Mouse (Mus musculus): ENCODE measurements around the gene Dennd1a.

Gene Dennd1a

GRCm38 (mm10) chr2:37925413-37926132 lies 361.6 kb downstream of the Dennd1a start:
- TF ChIP-seq POU5F1 (IDR thresholded peaks at IDR 0.05; ENCODE audit: borderline replicate concordance, low read length): no peak
- TF ChIP-seq CTCF (conservative IDR thresholded peaks at IDR 0.05; ENCODE audit: low read length): peak; percentile 44
- no peaks in the 10 kb centered on the region for H3K36me3 ChIP-seq (ENCODE audit: insufficient read depth, low read length)
- H3K4me3 ChIP-seq (replicated peaks; ENCODE audit: low read length): no peak overlapping the region
- no peaks in the 10 kb centered on the region for H3K27me3 ChIP-seq (ENCODE audit: insufficient read depth, low read length)
- H3K4me1 ChIP-seq (replicated peaks; ENCODE audit: low read depth, low read length): no peaks in the 10 kb centered on the region; the same call in 1 of the 2 replicates
- H3K9me3 ChIP-seq (ENCODE audit: low read length): no peaks in the 10 kb centered on the region

- H3K9me3 ChIP-seq (ENCODE audit: low read length): peaks cover 14% of the 10 kb centered on the region
- H3K4me3 ChIP-seq (replicated peaks; ENCODE audit: low read length): no peak overlapping the region
- H3K27me3 ChIP-seq (ENCODE audit: insufficient read depth, low read length): no peaks in the 10 kb centered on the region
- H3K4me1 ChIP-seq (replicated peaks; ENCODE audit: low read depth, low read length): 0 out of 2 replicates have a peak, but pooled peaks cover 4% of the 10 kb centered on the region
- TF ChIP-seq POU5F1 (IDR thresholded peaks at IDR 0.05; ENCODE audit: borderline replicate concordance, low read length) (no peak), NANOG (IDR thresholded peaks at IDR 0.05; ENCODE audit: borderline replicate concordance, low read length) (no peak)
- no peaks in the 10 kb centered on the region for H3K36me3 ChIP-seq (ENCODE audit: insufficient read depth, low read length)
Measured at GRCm38 (mm10) chr2:37908721-37909506, 378.3 kb downstream of the Dennd1a start.

DNA sequence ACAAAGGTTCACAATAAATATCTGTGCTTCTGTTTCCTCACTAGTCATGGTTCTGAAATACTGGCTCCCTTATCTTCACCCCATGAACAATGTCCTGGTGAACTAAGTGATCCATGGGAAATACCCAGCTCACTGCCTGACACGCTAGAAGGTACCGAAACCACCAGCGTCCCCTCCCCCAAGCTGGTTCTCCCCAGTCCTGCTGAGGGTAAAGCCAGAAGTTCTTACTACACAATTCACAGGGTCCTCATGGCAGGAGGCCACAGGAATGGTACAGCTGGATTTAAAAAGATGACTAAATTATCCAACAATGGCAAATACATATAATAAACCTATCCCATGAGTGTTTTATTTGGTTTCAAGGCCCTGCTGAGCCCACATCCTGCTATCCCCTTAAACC lies 378.9 kb downstream of the Dennd1a start:
- H3K27me3 ChIP-seq (ENCODE audit: insufficient read depth, low read length): no peaks in the 10 kb centered on the region
- no peak overlapping the region for H3K4me3 ChIP-seq (replicated peaks; ENCODE audit: low read length)
- no peaks in the 10 kb centered on the region for H3K36me3 ChIP-seq (ENCODE audit: insufficient read depth, low read length)
- no peak for TF ChIP-seq NANOG (IDR thresholded peaks at IDR 0.05; ENCODE audit: borderline replicate concordance, low read length)
- TF ChIP-seq CTCF (conservative IDR thresholded peaks at IDR 0.05; ENCODE audit: low read length): no peak
- no peak for TF ChIP-seq POU5F1 (IDR thresholded peaks at IDR 0.05; ENCODE audit: borderline replicate concordance, low read length)
- H3K4me1 ChIP-seq (replicated peaks; ENCODE audit: low read depth, low read length): 0 out of 2 replicates have a peak, but pooled peaks cover 4% of the 10 kb centered on the region
- H3K9me3 ChIP-seq (ENCODE audit: low read length): peaks cover 14% of the 10 kb centered on the region

- Histone ChIP-seq H3K27me3 (ENCODE audit: insufficient read depth, low read length) (no peaks in the 10 kb centered on the region), H3K36me3 (ENCODE audit: insufficient read depth, low read length) (no peaks in the 10 kb centered on the region), H3K4me3 (replicated peaks; ENCODE audit: low read length) (no peak overlapping the region), H3K9me3 (ENCODE audit: low read length) (peaks cover 14% of the 10 kb centered on the region), H3K4me1 (replicated peaks; ENCODE audit: low read depth, low read length) (0 out of 2 replicates have a peak, but pooled peaks cover 4% of the 10 kb centered on the region)
- TF ChIP-seq NANOG (IDR thresholded peaks at IDR 0.05; ENCODE audit: borderline replicate concordance, low read length) (no peak), CTCF (conservative IDR thresholded peaks at IDR 0.05; ENCODE audit: low read length) (no peak), POU5F1 (IDR thresholded peaks at IDR 0.05; ENCODE audit: borderline replicate concordance, low read length) (no peak)
Measured at GRCm38 (mm10) chr2:37906261-37906660, 380.9 kb downstream of the Dennd1a start.

DNA sequence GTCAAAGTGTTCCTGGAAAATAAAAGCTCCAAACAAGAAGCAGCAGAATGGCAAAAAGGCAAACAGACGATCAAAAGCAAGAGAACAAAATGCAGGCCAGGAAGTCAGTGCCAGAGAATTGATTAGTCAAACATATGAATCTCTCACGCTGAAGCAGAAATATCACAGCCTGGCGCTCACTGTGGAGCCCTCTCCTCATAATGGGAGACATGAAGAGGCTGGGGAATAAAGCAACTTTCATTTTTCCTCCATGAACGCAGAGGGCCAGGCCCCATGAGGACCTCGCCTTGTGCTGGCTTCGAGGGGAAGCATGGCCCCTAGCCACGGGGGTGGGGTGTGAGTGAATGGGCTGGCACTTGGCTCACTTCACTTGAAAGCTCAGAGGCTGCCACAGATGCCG lies 383.9 kb downstream of the Dennd1a start:
- Histone ChIP-seq H3K9me3 (ENCODE audit: low read length) (peaks cover 14% of the 10 kb centered on the region), H3K4me1 (replicated peaks; ENCODE audit: low read depth, low read length) (no peaks in the 10 kb centered on the region), H3K27me3 (ENCODE audit: insufficient read depth, low read length) (no peaks in the 10 kb centered on the region), H3K36me3 (ENCODE audit: insufficient read depth, low read length) (no peaks in the 10 kb centered on the region), H3K4me3 (replicated peaks; ENCODE audit: low read length) (no peak overlapping the region)
- TF ChIP-seq POU5F1 (IDR thresholded peaks at IDR 0.05; ENCODE audit: borderline replicate concordance, low read length): no peak
- TF ChIP-seq CTCF (conservative IDR thresholded peaks at IDR 0.05; ENCODE audit: low read length): no peak
- no peak for TF ChIP-seq NANOG (IDR thresholded peaks at IDR 0.05; ENCODE audit: borderline replicate concordance, low read length)

GRCm38 (mm10) chr2:37883214-37883613 lies 404.0 kb downstream of the Dennd1a start:
- H3K27me3 ChIP-seq (ENCODE audit: insufficient read depth, low read length): no peaks in the 10 kb centered on the region; the same call in 1 of the 2 replicates

DNA sequence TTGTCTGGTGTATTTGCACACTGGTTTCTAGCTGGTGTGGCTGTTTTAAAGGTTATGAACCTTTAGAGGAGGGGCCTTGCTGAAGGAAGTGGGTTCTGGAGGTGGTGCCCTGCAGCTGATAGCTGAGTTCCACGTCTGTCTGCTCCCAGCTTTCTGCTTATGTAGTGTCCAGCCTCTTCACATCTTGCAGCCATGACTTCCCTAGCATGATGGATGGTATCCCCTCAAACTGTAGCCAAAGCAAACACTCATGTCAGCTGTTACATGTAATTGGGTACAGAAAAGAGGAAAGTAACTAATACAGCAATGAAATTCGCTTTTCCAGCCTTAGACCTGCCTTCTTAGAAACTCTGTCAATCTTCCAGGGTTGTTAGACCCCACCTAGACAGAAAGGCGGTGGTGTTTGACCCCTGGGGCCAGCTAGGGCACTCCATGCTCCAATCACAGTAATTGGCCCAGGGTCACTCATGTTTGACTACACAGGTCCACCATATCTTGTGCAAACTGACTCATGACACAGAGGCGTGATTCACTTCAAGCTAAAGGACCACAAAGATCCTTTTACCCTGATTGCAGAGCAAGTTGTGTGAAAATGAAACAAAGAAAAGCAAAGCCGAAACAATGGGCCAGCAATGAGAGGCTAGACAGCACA lies 405.8 kb downstream of the Dennd1a start:
- Histone ChIP-seq H3K9me3 (ENCODE audit: low read length) (no peaks in the 10 kb centered on the region), H3K36me3 (ENCODE audit: insufficient read depth, low read length) (no peaks in the 10 kb centered on the region), H3K27me3 (ENCODE audit: insufficient read depth, low read length) (no peaks in the 10 kb centered on the region; the same call in 1 of the 2 replicates), H3K4me1 (replicated peaks; ENCODE audit: low read depth, low read length) (no peaks in the 10 kb centered on the region), H3K4me3 (replicated peaks; ENCODE audit: low read length) (no peak overlapping the region)
- TF ChIP-seq POU5F1 (IDR thresholded peaks at IDR 0.05; ENCODE audit: borderline replicate concordance, low read length): no peak
- no peak for TF ChIP-seq NANOG (IDR thresholded peaks at IDR 0.05; ENCODE audit: borderline replicate concordance, low read length)
- no peak for TF ChIP-seq CTCF (conservative IDR thresholded peaks at IDR 0.05; ENCODE audit: low read length)

More at GRCm38 (mm10) chr2:37883214-37883613, 404.0 kb downstream of the Dennd1a start:
- H3K4me3 ChIP-seq (replicated peaks; ENCODE audit: low read length): no peak overlapping the region
- H3K36me3 ChIP-seq (ENCODE audit: insufficient read depth, low read length): no peaks in the 10 kb centered on the region
- TF ChIP-seq CTCF (conservative IDR thresholded peaks at IDR 0.05; ENCODE audit: low read length) (no peak), POU5F1 (IDR thresholded peaks at IDR 0.05; ENCODE audit: borderline replicate concordance, low read length) (no peak), NANOG (IDR thresholded peaks at IDR 0.05; ENCODE audit: borderline replicate concordance, low read length) (no peak)
- no peaks in the 10 kb centered on the region for H3K4me1 ChIP-seq (replicated peaks; ENCODE audit: low read depth, low read length)
- no peaks in the 10 kb centered on the region for H3K9me3 ChIP-seq (ENCODE audit: low read length)

- H3K4me1 ChIP-seq (replicated peaks; ENCODE audit: low read depth, low read length): no peaks in the 10 kb centered on the region
- no peak overlapping the region for H3K4me3 ChIP-seq (replicated peaks; ENCODE audit: low read length)
- no peaks in the 10 kb centered on the region for H3K9me3 ChIP-seq (ENCODE audit: low read length)
- H3K27me3 ChIP-seq (ENCODE audit: insufficient read depth, low read length): no peaks in the 10 kb centered on the region; the same call in 1 of the 2 replicates
- TF ChIP-seq CTCF (conservative IDR thresholded peaks at IDR 0.05; ENCODE audit: low read length): no peak
- H3K36me3 ChIP-seq (ENCODE audit: insufficient read depth, low read length): no peaks in the 10 kb centered on the region
Measured at GRCm38 (mm10) chr2:37879697-37880096, 407.5 kb downstream of the Dennd1a start.
